Mouse (Mus musculus) neural tube, embryonic 10.5 days (tissue): ENCODE measurements around the gene Kctd10.
A peak's percentile ranks its signal among the peaks of the same experiment; 100 is the strongest.

Experiments used
- DNase-seq: peaks from one replicate; pipeline ENCODE4 v3.0.0-alpha.2; 2017; ENCODE audit warnings: low spot score; ENCODE audit errors: extremely low spot score

Kctd10 gene

GRCm38 (mm10) chr5:114347005-114347404, 33.3 kb downstream of the Kctd10 start:
- no peak for DNase-seq

GRCm38 (mm10) chr5:114345538-114345937, 34.8 kb downstream of the Kctd10 start:
- no peak for DNase-seq

GRCm38 (mm10) chr5:114343612-114344011, 36.7 kb downstream of the Kctd10 start:
- no peak for DNase-seq

- DNase-seq = no peak
Observed at GRCm38 (mm10) chr5:114342996-114343395, 37.3 kb downstream of the Kctd10 start.

- DNase-seq = peak; percentile 65
Observed at GRCm38 (mm10) chr5:114323791-114324507, 56.4 kb downstream of the Kctd10 start.

GRCm38 (mm10) chr5:114323105-114323790, 57.1 kb downstream of the Kctd10 start:
- no peak for DNase-seq
